Mouse (Mus musculus): Measurements from ENCODE around the gene Atxn7l3b.

DNA sequence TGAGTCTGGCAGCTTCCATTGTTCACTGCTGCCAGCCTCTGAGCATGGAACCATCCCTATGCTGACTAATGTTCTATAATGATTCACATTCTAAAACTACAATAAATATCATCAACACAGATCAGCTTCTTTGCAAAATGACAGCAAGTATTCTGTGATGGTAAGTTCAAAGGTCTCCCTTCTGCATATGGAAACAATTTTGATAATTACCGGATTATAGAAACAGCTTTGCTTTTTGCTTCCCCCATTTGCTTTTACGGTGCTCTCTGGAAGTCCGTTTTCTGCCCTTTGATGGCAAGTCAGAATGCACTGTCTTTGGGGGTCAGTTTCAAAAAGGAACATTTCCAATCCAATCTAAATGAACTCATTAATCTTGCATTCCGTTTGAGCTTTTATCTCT, 32.2 kb downstream of the Atxn7l3b start:
- TF ChIP-seq CTCF (conservative IDR thresholded peaks at IDR 0.05; ENCODE audit: low read length) = no peak
- TF ChIP-seq POU5F1 (IDR thresholded peaks at IDR 0.05; ENCODE audit: borderline replicate concordance, low read length) = no peak
- no peak for TF ChIP-seq NANOG (IDR thresholded peaks at IDR 0.05; ENCODE audit: borderline replicate concordance, low read length)
